Mouse (Mus musculus) stomach, postnatal 0 days (tissue): ENCODE measurements around the gene Atp2a3.

ENCODE experiments used
- CTCF ChIP-seq: IDR thresholded peaks from 2 replicates; pipeline ENCODE4 v1.5.1; 2016; ENCODE audit warnings: antibody characterized with exemption, low read depth, mild to moderate bottlenecking, moderate library complexity
- EP300 ChIP-seq: optimal IDR thresholded peaks from 2 replicates; pipeline ENCODE3; 2016; ENCODE audit warnings: antibody characterized with exemption

GRCm38 (mm10) chr11:72996781-72997180, 35.8 kb downstream of the Atp2a3 start:
- TF ChIP-seq CTCF (no peak), EP300 (no peak)
